Mouse (Mus musculus): ENCODE measurements around the gene Acp1. TPM values are rescaled to one million over a fixed set of nuclear protein-coding genes. Genes with fewer than 3 reads are reported as not detected.

Acp1 gene
- total RNA-seq, 2 experiments from 2014 or later = 57.7 to 63.0 TPM

GRCm38 (mm10) chr12:30891438-30891837, 20.0 kb downstream of the Acp1 start:
- TF ChIP-seq CTCF (conservative IDR thresholded peaks at IDR 0.05) = no peak
- no peak overlapping the region for H3K27ac ChIP-seq
- no peak for DNase-seq (ENCODE audit: low spot score in 2 of 2)
- H3K4me3 ChIP-seq = no peak overlapping the region

- peak; percentile 51 to 75 for DNase-seq (ENCODE audit: low spot score in 2 of 2)
- TF ChIP-seq CTCF (conservative IDR thresholded peaks at IDR 0.05) = peak; percentile 88
- Histone ChIP-seq H3K27ac (no peak overlapping the region), H3K4me3 (no peak overlapping the region)
These were observed 21.3 kb downstream of the Acp1 start for GRCm38 (mm10) chr12:30890067-30890466.

DNA sequence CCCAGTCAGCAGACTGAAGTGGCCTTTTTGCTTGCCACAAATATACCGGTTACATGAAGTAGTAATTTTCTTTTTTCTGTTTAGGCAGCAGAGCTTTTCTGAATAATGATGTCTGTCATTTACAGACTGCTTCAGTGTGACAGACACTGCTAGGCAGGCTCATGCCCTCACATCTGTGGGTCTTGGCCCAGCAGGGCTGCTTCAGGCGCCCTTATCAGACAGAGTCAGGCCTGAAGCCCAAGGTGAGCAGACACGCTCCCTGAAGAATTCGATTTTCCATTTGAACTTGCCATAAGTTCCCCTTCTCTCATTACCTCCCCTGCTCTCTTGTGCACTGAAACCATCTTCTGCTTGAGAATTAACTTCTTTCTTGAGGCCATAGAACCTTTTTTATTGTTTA, 23.4 kb downstream of the Acp1 start:
- Histone ChIP-seq H3K27ac (no peak overlapping the region), H3K4me3 (no peak overlapping the region)
- no peak for DNase-seq (ENCODE audit: low spot score in 2 of 2)
- TF ChIP-seq CTCF (conservative IDR thresholded peaks at IDR 0.05) = no peak

GRCm38 (mm10) chr12:30885891-30886290, 25.5 kb downstream of the Acp1 start:
- no peak for TF ChIP-seq CTCF (conservative IDR thresholded peaks at IDR 0.05)
- H3K27ac ChIP-seq = no peak overlapping the region
- no peak for DNase-seq (ENCODE audit: low spot score in 2 of 2)
- H3K4me3 ChIP-seq = no peak overlapping the region

GRCm38 (mm10) chr12:30884622-30885230, 26.7 kb downstream of the Acp1 start:
- no peak for TF ChIP-seq CTCF (conservative IDR thresholded peaks at IDR 0.05)
- no peak for DNase-seq (ENCODE audit: low spot score in 2 of 2)
- Histone ChIP-seq H3K4me3 (peak overlapping the region; percentile 68), H3K27ac (no peak overlapping the region)

GRCm38 (mm10) chr12:30883986-30884621, 27.3 kb downstream of the Acp1 start, which contains the start of gene Alkal2:
Alkal2 (plus strand) TSS chr12:30884322.
- DNase-seq (ENCODE audit: low spot score in 2 of 2) = no peak
- TF ChIP-seq CTCF (conservative IDR thresholded peaks at IDR 0.05) = no peak
- peak within 1 kb of the TSS; percentile 68 for H3K4me3 ChIP-seq
- no peak within 1 kb of the TSS for H3K27ac ChIP-seq

- no peak for DNase-seq (ENCODE audit: low spot score in 2 of 2)
- Histone ChIP-seq H3K4me3 (peak overlapping the region; percentile 68), H3K27ac (no peak overlapping the region)
- no peak for TF ChIP-seq CTCF (conservative IDR thresholded peaks at IDR 0.05)
These were observed 27.8 kb downstream of the Acp1 start for GRCm38 (mm10) chr12:30883592-30883985.

GRCm38 (mm10) chr12:30879447-30879846, 31.9 kb downstream of the Acp1 start:
- TF ChIP-seq CTCF (conservative IDR thresholded peaks at IDR 0.05) = peak; percentile 70
- Histone ChIP-seq H3K4me3 (no peak overlapping the region), H3K27ac (no peak overlapping the region)
- peak; percentile 27 to 35 for DNase-seq (ENCODE audit: low spot score in 2 of 2)

GRCm38 (mm10) chr12:30865781-30866180, 45.6 kb downstream of the Acp1 start:
- Histone ChIP-seq H3K4me3 (no peak overlapping the region), H3K27ac (no peak overlapping the region)
- no peak for DNase-seq (ENCODE audit: low spot score in 2 of 2)
- no peak for TF ChIP-seq CTCF (conservative IDR thresholded peaks at IDR 0.05)

GRCm38 (mm10) chr12:30864347-30864746, 47.0 kb downstream of the Acp1 start:
- TF ChIP-seq CTCF (conservative IDR thresholded peaks at IDR 0.05) = no peak
- no peak for DNase-seq (ENCODE audit: low spot score in 2 of 2)
- H3K4me3 ChIP-seq = no peak overlapping the region
- H3K27ac ChIP-seq = no peak overlapping the region

DNA sequence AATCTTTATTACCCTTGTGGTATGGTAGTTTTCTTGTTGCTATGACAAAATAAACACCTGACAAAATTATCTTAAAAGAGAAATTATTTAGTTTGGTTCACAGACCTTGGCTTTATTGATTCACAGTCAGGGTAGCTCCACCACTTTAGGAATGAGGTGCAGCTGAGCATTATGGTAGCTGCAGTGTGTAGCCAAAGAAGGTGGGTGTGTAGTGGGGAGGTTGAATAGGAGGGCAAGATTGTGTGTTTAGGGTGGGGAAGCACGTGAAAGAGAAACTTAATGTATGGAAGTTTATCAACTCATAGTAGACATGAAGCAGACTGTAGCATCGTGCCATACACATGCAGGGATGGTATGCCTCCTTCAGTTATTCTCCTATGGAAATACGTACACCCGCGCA, 55.2 kb downstream of the Acp1 start:
- no peak for DNase-seq (ENCODE audit: low spot score in 2 of 2)
- H3K4me3 ChIP-seq = no peak overlapping the region
- no peak overlapping the region for H3K27ac ChIP-seq
- TF ChIP-seq CTCF (conservative IDR thresholded peaks at IDR 0.05) = no peak

DNA sequence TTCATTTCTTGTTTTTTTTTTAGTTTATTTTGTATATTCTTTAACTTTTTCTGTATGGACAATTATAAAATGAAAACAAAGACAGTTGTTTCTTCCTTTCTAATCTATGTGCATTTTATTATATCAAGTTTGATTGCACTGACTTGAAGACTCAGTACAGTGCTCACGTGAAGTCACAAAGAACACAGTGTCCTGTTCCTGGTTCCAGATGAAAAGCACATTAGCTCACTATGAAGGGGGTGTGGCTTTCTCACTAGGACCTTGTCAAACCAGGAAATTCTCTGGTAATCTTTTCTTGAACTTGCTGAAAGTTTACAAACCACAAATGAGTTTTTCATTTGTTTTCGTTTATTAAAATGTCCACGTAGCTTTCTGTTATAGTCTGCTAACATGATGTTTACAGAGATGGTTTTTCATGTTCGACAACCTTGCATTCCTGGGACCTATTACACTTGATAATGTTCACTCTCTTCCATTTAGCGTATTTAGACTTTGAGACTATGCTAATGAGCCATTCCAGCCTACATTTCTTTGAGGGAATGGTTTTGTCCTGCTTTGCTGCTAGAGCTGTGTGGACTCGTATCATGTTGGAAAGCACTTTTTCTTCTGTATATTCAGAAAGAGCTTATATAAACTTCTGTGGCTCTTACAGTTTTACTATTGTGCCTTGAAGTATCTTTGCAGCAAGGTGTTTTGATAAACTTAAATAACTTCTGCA, 55.8 kb downstream of the Acp1 start:
- Histone ChIP-seq H3K4me3 (no peak overlapping the region), H3K27ac (no peak overlapping the region)
- no peak for DNase-seq (ENCODE audit: low spot score in 2 of 2)
- no peak for TF ChIP-seq CTCF (conservative IDR thresholded peaks at IDR 0.05)

- H3K27ac ChIP-seq = peak overlapping the region; percentile 65; the same call in 1 of the 2 replicates
- peak; percentile 30 to 46 for DNase-seq (ENCODE audit: low spot score in 2 of 2)
- no peak overlapping the region for H3K4me3 ChIP-seq
- TF ChIP-seq CTCF (conservative IDR thresholded peaks at IDR 0.05) = no peak
These were observed 59.5 kb downstream of the Acp1 start for GRCm38 (mm10) chr12:30851871-30852270.

Measured in layer of hippocampus, adult 2 months (tissue).